Mouse (Mus musculus) Patski (cell line): ENCODE results near the gene Gm3667. TPM values are rescaled to one million over a fixed set of nuclear protein-coding genes. Genes with fewer than 3 reads are reported as not detected.
"Not testable (repeated sequence)": the region's sequence is repeated elsewhere in the genome, so short reads cannot be mapped to it uniquely, and the experiment has no call there.

Source experiments
- ATAC-seq: fragments of 100-300 bp; one replicate; pipeline ENCODE4 v1.8.0; 2021
- CTCF ChIA-PET: fragments of 350-600 bp; sonication (Branson Sonifier 250); formaldehyde crosslinking; loops from one replicate; lab custom pipeline; 2022; ENCODE audit warnings: inconsistent platforms; lab: Charles Lee
- POLR2A ChIA-PET: fragments of 350-600 bp; sonication (Branson Sonifier 250); formaldehyde crosslinking; loops from one replicate; lab custom pipeline; 2022; ENCODE audit warnings: antibody characterized with exemption, inconsistent platforms; lab: Charles Lee
- DNase-seq: peaks from one replicate; pipeline ENCODE4 v3.0.0-alpha.2; 2011; ENCODE audit warnings: low read depth, low spot score
- H3K27me3 ChIP-seq: fragments of 371-371 bp; one replicate; pipeline ENCODE4 v1.5.1; 2021
- in situ Hi-C: fragments of 300-500 bp; cut with MboI; formaldehyde crosslinking; loops from 3 replicates; pipeline ENCODE4 v1.11.1; 2018; ENCODE audit warnings: low pct_unique_long_range_greater_than_20kb, mixed read lengths
- polyA plus RNA-seq: library from polyadenylated mRNA; unstranded; gene quantifications from one replicate; pipeline ENCODE4 v1.2.3, GENCODE M21; 2021

The Gm3667 gene
- polyA plus RNA-seq: not detected

GRCm38 (mm10) chr14:6889521-6890012 is at the start of gene Gm3667:
TSS of gene Gm3667 (minus strand) at chr14:6889962.
- CTCF ChIA-PET, DNase-seq, POLR2A ChIA-PET: not testable (repeated sequence)

GRCm38 (mm10) chr14:6899881-6900280 is 10.1 kb upstream of the Gm3667 start:
- POLR2A ChIA-PET, CTCF ChIA-PET, ATAC-seq, H3K27me3 ChIP-seq, in situ Hi-C loops, DNase-seq: not testable (repeated sequence)

More at GRCm38 (mm10) chr14:6889521-6890012, at the start of gene Gm3667:
- in situ Hi-C loops, ATAC-seq, H3K27me3 ChIP-seq: not testable (repeated sequence)

- in situ Hi-C loops, H3K27me3 ChIP-seq, CTCF ChIA-PET, ATAC-seq, POLR2A ChIA-PET, DNase-seq: not testable (repeated sequence)
Measured at GRCm38 (mm10) chr14:6888811-6889210, 951 bp downstream of the Gm3667 start.

GRCm38 (mm10) chr14:6840211-6840610 is 49.6 kb downstream of the Gm3667 start, which contains the start of gene Gm3642:
TSS of gene Gm3642 (minus strand) at chr14:6840311.
- ATAC-seq, DNase-seq, CTCF ChIA-PET, in situ Hi-C loops, POLR2A ChIA-PET, H3K27me3 ChIP-seq: not testable (repeated sequence)

- DNase-seq, POLR2A ChIA-PET, CTCF ChIA-PET, H3K27me3 ChIP-seq, ATAC-seq, in situ Hi-C loops: not testable (repeated sequence)
Measured at GRCm38 (mm10) chr14:6823297-6823696, 66.5 kb downstream of the Gm3667 start.

Other genes with a start within 250 kb of the Gm3667 start
- not detected for gene Gm10251, start 205.8 kb downstream of the Gm3667 start, polyA plus RNA-seq
- not detected for gene Gm8050, start 169.7 kb downstream of the Gm3667 start, polyA plus RNA-seq
- gene Gm3636, start 147.6 kb downstream of the Gm3667 start, polyA plus RNA-seq: 3.4 TPM
- gene Gm8362, start 115.6 kb downstream of the Gm3667 start, polyA plus RNA-seq: not detected
- not detected for gene Gm3642, start 49.7 kb downstream of the Gm3667 start, polyA plus RNA-seq
- not detected for gene Gm6356, start 83.9 kb upstream of the Gm3667 start, polyA plus RNA-seq
- not detected for gene Gm10406, start 137.5 kb upstream of the Gm3667 start, polyA plus RNA-seq
- gene Gm3685, start 155.0 kb upstream of the Gm3667 start, polyA plus RNA-seq: not detected
- 0.45 TPM for gene Gm3696, start 210.7 kb upstream of the Gm3667 start, polyA plus RNA-seq
- not detected for gene Gm6676, start 235.4 kb upstream of the Gm3667 start, polyA plus RNA-seq